Mouse (Mus musculus) lung, postnatal 25 days (tissue): ENCODE data around the gene Zfp992.
"Not testable (repeated sequence)": the region's sequence is repeated elsewhere in the genome, so short reads cannot be mapped to it uniquely, and the experiment has no call there.

Experiments
- DNase-seq: peaks from one replicate; pipeline ENCODE4 v3.0.0; 2022; ENCODE audit warnings: low spot score

The Zfp992 gene

GRCm38 (mm10) chr4:146517150-146517549 is 68.3 kb downstream of the Zfp992 start:
- not testable (repeated sequence) for DNase-seq
